8 mouse cellular contexts compared by ENCODE assay signal in the genomic region with DNA sequence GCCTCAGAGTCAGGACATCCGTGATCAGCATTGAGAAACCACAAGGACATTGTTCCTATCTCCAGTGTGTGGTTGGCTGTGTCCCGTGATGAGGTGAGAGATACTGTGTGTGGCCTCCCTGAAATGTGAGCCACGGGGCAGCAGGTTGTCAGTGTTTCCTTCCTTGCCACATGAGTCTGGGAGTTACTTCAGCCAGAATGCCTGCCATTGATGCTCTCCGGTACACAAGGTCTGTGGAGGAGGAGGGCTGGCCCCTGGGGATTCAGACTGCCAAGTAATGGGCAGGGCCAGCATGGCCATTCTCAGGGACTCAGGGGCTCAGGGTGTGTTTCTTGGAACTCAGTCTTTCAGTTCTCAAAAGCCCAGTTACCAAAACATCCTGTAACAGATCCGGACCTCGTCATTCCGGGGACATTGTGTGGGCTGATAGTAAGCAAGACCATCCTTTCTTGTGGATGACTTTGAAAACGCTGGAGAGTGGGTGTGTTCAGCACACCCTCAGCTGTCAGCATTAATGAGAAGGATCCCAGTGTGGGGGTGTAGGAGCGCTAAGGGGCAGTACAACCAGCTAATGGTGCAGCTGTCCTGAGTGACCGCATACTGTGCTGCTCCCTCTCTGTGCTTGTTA. TPM values are rescaled to one million over a fixed set of nuclear protein-coding genes. Genes with fewer than 3 reads are reported as not detected.
DNase-seq lines count a peak whose midpoint lies in the region; ATAC-seq and TF ChIP-seq lines count a peak whose summit lies in the region.

No protein-coding gene starts in this region.

- no peaks in the 10 kb centered on the region for H3K9me3 ChIP-seq in E14TG2a.4 (ENCODE audit: low read length)
- no peaks in the 10 kb centered on the region for H3K9me3 ChIP-seq in heart, embryonic 10.5 days
- no peaks in the 10 kb centered on the region for H3K9me3 ChIP-seq in liver, embryonic 11.5 days (ENCODE audit: control insufficient read depth, low read length)
- no peaks in the 10 kb centered on the region for H3K9me3 ChIP-seq in forebrain, postnatal 0 days (ENCODE audit: low read length)

- DNase-seq in 3T3-L1 (ENCODE audit: low read depth, low spot score), result peak; percentile 67
- no peak for DNase-seq in heart, embryonic 10.5 days (ENCODE audit: low spot score)
- no peak for DNase-seq in liver, embryonic 11.5 days (ENCODE audit: low spot score)
- peak; percentile 39 for DNase-seq in testis, postnatal 14 days (ENCODE audit: low spot score)
- no peak for DNase-seq in urinary bladder, adult 2 months (ENCODE audit: low spot score)
- DNase-seq in forebrain, postnatal 0 days, result no peak
- no peak for DNase-seq in layer of hippocampus, postnatal 36 days

- ATAC-seq in liver, embryonic 11.5 days (replicated peaks; ENCODE audit: low FRiP score), result no peak; the same call in 1 of the 2 replicates
- no peak for ATAC-seq in forebrain, postnatal 0 days

- H3K4me3 ChIP-seq in E14TG2a.4 (replicated peaks; ENCODE audit: low read length), result peak overlapping the region; percentile 94
- H3K4me3 ChIP-seq in heart, embryonic 10.5 days, result peak overlapping the region; percentile 12; the same call in 1 of the 2 replicates
- H3K4me3 ChIP-seq in liver, embryonic 11.5 days (ENCODE audit: low read depth, low read length), result no peak overlapping the region
- H3K4me3 ChIP-seq in forebrain, postnatal 0 days (ENCODE audit: low read depth, low read length), result no peak overlapping the region

- H3K27me3 ChIP-seq in E14TG2a.4 (ENCODE audit: insufficient read depth, low read length), result no peaks in the 10 kb centered on the region
- no peaks in the 10 kb centered on the region for H3K27me3 ChIP-seq in heart, embryonic 10.5 days (ENCODE audit: insufficient read depth, poor library complexity, severe bottlenecking)
- H3K27me3 ChIP-seq in liver, embryonic 11.5 days (replicated peaks; ENCODE audit: control insufficient read depth, insufficient read depth, low read length), result no peaks in the 10 kb centered on the region
- no peaks in the 10 kb centered on the region for H3K27me3 ChIP-seq in forebrain, postnatal 0 days (ENCODE audit: insufficient read depth, low read length)

- H3K36me3 ChIP-seq in E14TG2a.4 (ENCODE audit: insufficient read depth, low read length), result peaks cover 48% of the 10 kb centered on the region
- H3K36me3 ChIP-seq in heart, embryonic 10.5 days, result peaks cover 31% of the 10 kb centered on the region
- H3K36me3 ChIP-seq in liver, embryonic 11.5 days (ENCODE audit: control insufficient read depth, insufficient read depth, low read length), result peaks cover 11% of the 10 kb centered on the region; the same call in 1 of the 2 replicates
- H3K36me3 ChIP-seq in forebrain, postnatal 0 days (ENCODE audit: insufficient read depth), result peaks cover 9% of the 10 kb centered on the region; the same call in 1 of the 2 replicates

- no peak overlapping the region for H3K9ac ChIP-seq in liver, embryonic 11.5 days (ENCODE audit: low read depth, low read length)
- H3K9ac ChIP-seq in forebrain, postnatal 0 days, result no peak overlapping the region

- H3K4me1 ChIP-seq in E14TG2a.4 (replicated peaks; ENCODE audit: low read depth, low read length), result peaks cover 81% of the 10 kb centered on the region
- H3K4me1 ChIP-seq in heart, embryonic 10.5 days, result peaks cover 66% of the 10 kb centered on the region
- H3K4me1 ChIP-seq in liver, embryonic 11.5 days (replicated peaks; ENCODE audit: control insufficient read depth, insufficient read depth, low read length), result peaks cover 44% of the 10 kb centered on the region
- peaks cover 14% of the 10 kb centered on the region for H3K4me1 ChIP-seq in forebrain, postnatal 0 days (ENCODE audit: insufficient read depth)

- no peak for TF ChIP-seq CTCF in E14TG2a.4 (conservative IDR thresholded peaks at IDR 0.05; ENCODE audit: low read length)
- no peak for TF ChIP-seq CTCF in forebrain, postnatal 0 days (IDR thresholded peaks at IDR 0.05; ENCODE audit: low read depth)

- WGBS in heart, embryonic 10.5 days, result 60% methylated on average over 10 of the region's 10 CpGs
- WGBS in liver, embryonic 11.5 days, result 47% methylated on average over 10 of the region's 10 CpGs
- 82% methylated on average over 10 of the region's 10 CpGs for WGBS in forebrain, postnatal 0 days

- peak overlapping the region; percentile 72 for H3K4me2 ChIP-seq in liver, embryonic 11.5 days
- H3K4me2 ChIP-seq in forebrain, postnatal 0 days (ENCODE audit: low read depth), result no peak overlapping the region

- no peak overlapping the region for H3K27ac ChIP-seq in heart, embryonic 10.5 days
- H3K27ac ChIP-seq in liver, embryonic 11.5 days (ENCODE audit: low read depth, low read length), result peak overlapping the region; percentile 23; the same call in 1 of the 2 replicates
- H3K27ac ChIP-seq in forebrain, postnatal 0 days (ENCODE audit: low read depth, low read length), result no peak overlapping the region

RNA-seq across cellular contexts. Expression of gene Pttg1ip, which starts 2.4 kb away (rescaled TPM):
- 94.9 and 97.0 TPM in 2 replicates for polyA plus RNA-seq in heart, embryonic 10.5 days (2016; fragmentation: Nextera tagmentation; extraction: Ambion mirVana)
- 94.0 and 99.7 TPM in 2 replicates for polyA plus RNA-seq in liver, embryonic 11.5 days (2014; fragmentation: Nextera tagmentation; extraction: Ambion mirVana)
- polyA plus RNA-seq in urinary bladder, adult 2 months (2012; rRNA removed), result 457 and 472 TPM in 2 replicates
- total RNA-seq in forebrain, postnatal 0 days (2014; rRNA removed), result 69.6 and 98.3 TPM in 2 replicates
- 67.1 and 74.2 TPM in 2 replicates for polyA plus RNA-seq in forebrain, postnatal 0 days (2015; fragmentation: Nextera tagmentation; extraction: Ambion mirVana)
- total RNA-seq in layer of hippocampus, postnatal 36 days (2021), result 10 to 100 TPM; 68.2 to 69.0 TPM

RNA-seq across cellular contexts. Expression of gene Sumo3, which starts 22.0 kb away (rescaled TPM):
- 235 and 306 TPM in 2 replicates for polyA plus RNA-seq in heart, embryonic 10.5 days (2016; fragmentation: Nextera tagmentation; extraction: Ambion mirVana)
- polyA plus RNA-seq in liver, embryonic 11.5 days (2014; fragmentation: Nextera tagmentation; extraction: Ambion mirVana), result 249 and 271 TPM in 2 replicates
- 294 and 318 TPM in 2 replicates for polyA plus RNA-seq in urinary bladder, adult 2 months (2012; rRNA removed)
- total RNA-seq in forebrain, postnatal 0 days (2014; rRNA removed), result 270 and 305 TPM in 2 replicates
- 381 and 398 TPM in 2 replicates for polyA plus RNA-seq in forebrain, postnatal 0 days (2015; fragmentation: Nextera tagmentation; extraction: Ambion mirVana)
- total RNA-seq in layer of hippocampus, postnatal 36 days (2021), result 100 to 1,000 TPM; 127 TPM

RNA-seq across cellular contexts. Expression of gene Gm49325, which starts 22.1 kb away (rescaled TPM):
- 2.1 and 2.7 TPM in 2 replicates for polyA plus RNA-seq in heart, embryonic 10.5 days (2016; fragmentation: Nextera tagmentation; extraction: Ambion mirVana)
- polyA plus RNA-seq in liver, embryonic 11.5 days (2014; fragmentation: Nextera tagmentation; extraction: Ambion mirVana), result 1.8 and 4.5 TPM in 2 replicates
- 0.89 and 23.6 TPM in 2 replicates for polyA plus RNA-seq in urinary bladder, adult 2 months (2012; rRNA removed)
- not detected in 2 replicates for total RNA-seq in forebrain, postnatal 0 days (2014; rRNA removed)
- polyA plus RNA-seq in forebrain, postnatal 0 days (2015; fragmentation: Nextera tagmentation; extraction: Ambion mirVana), result 27.7 and 33.6 TPM in 2 replicates
- total RNA-seq in layer of hippocampus, postnatal 36 days (2021), result 10 to 100 TPM; 17.2 to 29.6 TPM

RNA-seq across cellular contexts. Expression of gene Ube2g2, which starts 38.2 kb away (rescaled TPM):
- polyA plus RNA-seq in heart, embryonic 10.5 days (2016; fragmentation: Nextera tagmentation; extraction: Ambion mirVana), result 83.1 and 92.1 TPM in 2 replicates
- polyA plus RNA-seq in liver, embryonic 11.5 days (2014; fragmentation: Nextera tagmentation; extraction: Ambion mirVana), result 62.1 and 67.9 TPM in 2 replicates
- polyA plus RNA-seq in urinary bladder, adult 2 months (2012; rRNA removed), result 42.8 and 47.7 TPM in 2 replicates
- total RNA-seq in forebrain, postnatal 0 days (2014; rRNA removed), result 41.7 and 45.3 TPM in 2 replicates
- polyA plus RNA-seq in forebrain, postnatal 0 days (2015; fragmentation: Nextera tagmentation; extraction: Ambion mirVana), result 74.9 and 80.3 TPM in 2 replicates
- 10 to 100 TPM; 83.8 to 95.4 TPM for total RNA-seq in layer of hippocampus, postnatal 36 days (2021)

RNA-seq across cellular contexts. Expression of gene Itgb2, which starts 53.9 kb away (rescaled TPM):
- 2.4 and 3.6 TPM in 2 replicates for polyA plus RNA-seq in heart, embryonic 10.5 days (2016; fragmentation: Nextera tagmentation; extraction: Ambion mirVana)
- polyA plus RNA-seq in liver, embryonic 11.5 days (2014; fragmentation: Nextera tagmentation; extraction: Ambion mirVana), result 18.6 and 19.1 TPM in 2 replicates
- 16.7 and 19.2 TPM in 2 replicates for polyA plus RNA-seq in urinary bladder, adult 2 months (2012; rRNA removed)
- total RNA-seq in forebrain, postnatal 0 days (2014; rRNA removed), result 0.77 and 1.1 TPM in 2 replicates
- polyA plus RNA-seq in forebrain, postnatal 0 days (2015; fragmentation: Nextera tagmentation; extraction: Ambion mirVana), result 0.86 and 1.2 TPM in 2 replicates
- total RNA-seq in layer of hippocampus, postnatal 36 days (2021), result 1 to 10 TPM; 3.6 TPM

Comparison
In these comparisons a context has a peak if more than half of its experiments do, and no peak if none do; other contexts are left out.
1. DNase-seq: peak in 3T3-L1 (single experiment) and testis, postnatal 14 days (single experiment); none in heart, embryonic 10.5 days (single experiment), liver, embryonic 11.5 days (single experiment), urinary bladder, adult 2 months (single experiment), forebrain, postnatal 0 days (single experiment) and layer of hippocampus, postnatal 36 days (0 of 2).
2. H3K4me3 ChIP-seq: peak in E14TG2a.4 (single experiment) and heart, embryonic 10.5 days (single experiment); none in liver, embryonic 11.5 days (single experiment) and forebrain, postnatal 0 days (single experiment).